Mouse (Mus musculus): Measurements from ENCODE around the gene Slc1a3. TPM values are rescaled to one million over a fixed set of nuclear protein-coding genes. Genes with fewer than 3 reads are reported as not detected.

Slc1a3 gene
- total RNA-seq, 2 experiments from 2014 or later: 0.08 to 0.67 TPM

DNA sequence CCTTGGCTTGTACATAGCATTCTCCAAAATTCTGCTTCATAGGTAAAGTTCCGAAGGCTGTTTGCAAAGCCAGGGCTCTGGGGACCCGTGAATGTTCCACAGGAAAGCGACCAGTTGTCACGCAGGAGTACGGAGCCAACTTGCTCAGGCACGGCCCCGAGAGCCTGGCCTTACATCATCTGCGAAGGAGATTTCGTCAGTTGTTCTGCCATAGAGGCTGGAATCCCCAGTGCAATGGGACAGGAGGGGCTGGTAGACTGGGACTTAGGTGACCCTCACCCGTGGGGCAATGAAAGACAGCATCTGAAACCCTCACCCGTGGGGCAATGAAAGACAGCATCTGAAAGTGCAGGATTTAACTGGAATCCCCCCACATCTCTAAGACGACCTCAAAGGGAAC, 94.3 kb downstream of the Slc1a3 start:
- no peak for ATAC-seq (replicated peaks; ENCODE audit: poor library complexity)

DNA sequence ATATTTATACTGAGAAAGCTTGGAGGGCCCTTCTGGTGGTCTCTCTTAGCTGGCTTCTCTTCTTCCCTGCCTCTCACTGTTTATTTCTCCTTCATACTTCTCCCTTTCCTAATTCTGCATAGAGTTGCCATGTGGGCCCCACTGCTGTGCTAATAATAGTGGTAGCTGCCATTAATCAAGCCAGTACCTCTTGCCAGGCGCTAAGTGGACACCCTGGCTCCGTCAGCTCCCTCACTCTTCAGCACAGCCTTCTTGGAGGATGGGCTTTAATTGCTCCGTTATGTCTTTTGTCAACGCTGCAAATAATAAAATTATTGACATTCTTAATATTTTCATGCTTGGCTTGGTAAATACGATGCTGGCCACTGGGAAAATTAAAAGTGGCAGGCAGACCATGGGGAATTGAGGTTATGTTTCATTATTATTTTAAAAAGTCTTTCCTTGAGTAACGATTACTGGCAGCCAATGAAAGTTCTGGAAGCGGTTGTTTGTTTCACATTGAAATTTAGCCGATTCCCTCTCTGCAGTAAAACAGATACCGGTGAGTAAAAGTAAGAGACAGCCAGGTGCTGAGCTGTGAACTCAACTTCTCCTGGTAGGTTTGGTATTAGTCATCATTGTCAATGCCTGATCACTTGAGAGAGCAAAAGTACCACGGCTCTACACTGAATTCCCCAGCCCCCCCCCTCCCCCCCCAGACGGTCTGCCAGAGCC, 94.9 kb downstream of the Slc1a3 start:
- no peak for ATAC-seq (replicated peaks; ENCODE audit: poor library complexity)

DNA sequence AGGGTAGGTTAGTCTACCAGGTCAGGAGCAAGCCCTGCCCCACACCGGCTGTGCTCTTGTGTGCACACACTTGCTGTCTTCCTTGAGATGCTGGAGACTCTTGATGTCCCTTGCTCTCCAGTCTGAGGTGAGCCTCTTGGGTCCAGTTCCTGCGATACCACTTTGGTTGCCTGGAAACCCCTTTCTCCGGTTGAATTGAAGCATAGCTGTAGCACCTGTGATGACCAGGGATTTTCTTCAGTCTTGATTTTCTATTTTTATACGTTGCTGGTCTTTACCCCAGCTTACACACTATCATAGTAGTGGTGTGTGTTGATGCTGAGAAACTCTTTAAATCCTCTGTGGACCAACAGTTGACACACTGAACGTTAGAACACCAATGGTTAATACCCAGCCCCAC, 95.9 kb downstream of the Slc1a3 start:
- no peak for ATAC-seq (replicated peaks; ENCODE audit: poor library complexity)

DNA sequence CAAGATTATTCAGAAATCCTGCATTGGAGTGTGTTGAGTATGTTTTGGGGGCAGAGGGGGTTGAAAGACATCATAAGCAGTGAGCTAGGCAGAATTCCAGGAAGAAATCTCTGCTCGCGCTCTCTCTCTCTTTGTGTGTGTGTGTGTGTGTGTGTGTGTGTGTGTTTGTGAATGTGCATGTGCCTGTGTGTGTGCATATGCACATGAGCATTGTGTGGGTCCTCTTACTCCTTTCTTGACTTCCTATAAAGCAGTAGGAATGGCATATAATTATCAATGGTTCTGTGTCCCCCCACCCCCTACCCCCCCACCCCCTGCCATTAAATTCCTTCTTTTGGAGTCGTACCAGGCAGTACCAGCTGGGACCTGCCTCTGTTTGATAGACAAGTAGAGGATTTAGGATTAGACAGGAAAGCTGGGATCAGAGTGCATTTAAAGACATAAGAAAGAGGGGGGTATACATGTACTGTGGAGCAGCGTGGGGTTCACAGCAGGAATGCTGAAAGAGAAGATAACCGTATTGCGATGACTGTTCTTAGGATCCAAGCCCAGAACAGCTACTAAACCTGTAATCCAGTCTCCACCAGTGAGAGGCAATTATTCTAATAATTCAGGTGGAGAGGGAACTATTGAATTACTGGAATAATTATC, 104.9 kb downstream of the Slc1a3 start:
- ATAC-seq (replicated peaks; ENCODE audit: poor library complexity): no peak

DNA sequence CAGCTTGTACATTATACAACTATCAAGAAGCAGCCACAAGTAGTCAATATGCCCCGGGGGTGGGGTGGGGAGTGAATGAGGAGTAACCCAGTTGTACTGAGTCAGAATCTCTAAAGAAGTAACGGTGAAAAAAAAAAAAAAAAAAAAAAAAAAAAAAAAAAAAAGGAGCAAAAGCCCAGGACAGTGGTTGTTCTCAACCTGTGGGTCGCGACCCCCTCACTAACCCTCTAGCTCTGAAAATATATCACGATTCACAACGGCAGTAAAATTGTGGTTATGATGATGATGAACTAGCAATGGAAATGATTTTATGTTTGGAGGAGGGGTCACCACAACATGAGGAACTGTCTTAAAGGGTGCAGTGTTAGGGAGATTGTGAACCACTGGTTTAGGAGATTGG, 108.2 kb downstream of the Slc1a3 start:
- no peak for ATAC-seq (replicated peaks; ENCODE audit: poor library complexity)

DNA sequence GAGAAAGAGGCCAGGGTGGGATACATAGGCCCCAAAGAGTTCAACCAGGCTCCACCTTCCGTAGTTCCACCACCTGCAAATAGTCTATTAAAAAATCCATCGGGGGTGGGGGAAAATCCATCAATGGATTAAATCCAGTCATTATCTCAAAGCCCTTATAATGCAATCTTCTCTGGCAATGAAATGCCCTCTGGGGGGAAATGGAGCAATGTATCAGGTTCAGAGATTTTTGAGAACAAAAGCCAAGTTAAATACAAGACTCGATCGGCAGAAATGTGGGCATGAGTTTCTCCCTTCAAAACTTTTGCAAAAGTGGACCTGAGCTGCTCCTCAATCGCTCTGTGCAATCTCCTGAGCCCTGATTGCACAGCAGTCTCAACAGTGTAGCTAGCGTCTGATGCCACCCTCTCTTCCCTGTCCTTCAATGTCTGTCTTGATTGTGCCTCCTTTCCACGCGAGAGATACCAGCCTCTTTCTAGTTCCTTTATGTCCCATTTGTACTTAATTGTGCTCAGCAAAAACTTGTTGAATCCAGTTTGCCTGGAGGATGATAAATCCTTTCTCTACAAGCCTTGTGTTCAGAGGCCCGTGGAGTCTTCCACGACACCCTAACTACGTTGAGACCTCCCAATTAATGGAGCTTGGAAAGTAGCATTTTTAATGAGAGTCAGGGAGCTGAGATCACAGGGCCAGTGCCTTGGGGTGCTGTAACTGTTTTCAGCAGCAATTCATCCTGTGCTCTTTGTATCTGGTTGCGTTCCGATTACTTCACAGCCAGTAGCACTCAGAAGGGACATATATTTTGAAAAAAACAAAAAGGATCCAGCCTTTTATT, 109.0 kb downstream of the Slc1a3 start:
- no peak for ATAC-seq (replicated peaks; ENCODE audit: poor library complexity)

DNA sequence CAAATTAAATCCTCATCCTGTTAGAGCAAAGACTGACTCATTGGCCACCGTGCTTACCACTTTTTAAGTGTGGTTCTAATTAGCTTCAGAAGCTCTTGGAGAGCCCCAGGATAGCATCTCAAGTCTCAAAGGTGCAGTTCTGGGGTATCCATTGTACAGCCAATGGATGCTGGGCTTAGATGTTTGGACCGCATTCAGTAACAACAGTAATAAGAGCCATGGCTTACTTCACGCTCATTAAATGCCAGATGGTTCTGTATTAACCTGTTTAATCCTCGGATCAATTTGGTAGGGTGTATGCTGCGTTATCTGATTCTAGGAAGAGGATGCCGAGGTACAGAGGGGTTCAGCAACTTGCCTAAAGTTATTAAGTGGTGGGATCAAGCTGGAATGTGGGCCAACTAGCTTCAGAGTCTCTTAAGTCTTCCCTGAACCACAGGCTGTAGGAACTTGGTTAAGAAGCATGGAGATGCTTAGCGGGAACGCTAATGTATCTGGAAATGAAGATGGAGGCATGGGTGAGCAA, 114.1 kb downstream of the Slc1a3 start:
- no peak for ATAC-seq (replicated peaks; ENCODE audit: poor library complexity)

DNA sequence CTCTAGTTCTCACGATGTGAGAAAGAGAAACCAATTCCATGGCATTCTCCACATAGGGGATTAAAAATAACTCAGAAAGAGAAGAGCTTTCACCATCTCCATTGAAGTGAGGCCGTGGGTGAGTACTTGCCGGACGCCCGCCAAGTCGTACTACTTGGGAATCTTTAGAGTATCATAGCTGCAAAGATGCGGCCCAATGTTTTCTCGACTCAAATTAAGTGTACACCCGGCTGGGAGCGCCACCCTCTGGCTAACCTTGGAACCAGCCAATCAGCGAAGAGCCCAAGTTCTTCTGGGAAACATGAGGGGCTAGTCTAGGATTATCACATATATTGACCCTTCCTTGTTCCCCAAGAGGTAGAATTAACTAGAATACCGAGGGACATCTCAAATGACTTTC, 115.3 kb downstream of the Slc1a3 start:
- ATAC-seq (replicated peaks; ENCODE audit: poor library complexity): no peak

DNA sequence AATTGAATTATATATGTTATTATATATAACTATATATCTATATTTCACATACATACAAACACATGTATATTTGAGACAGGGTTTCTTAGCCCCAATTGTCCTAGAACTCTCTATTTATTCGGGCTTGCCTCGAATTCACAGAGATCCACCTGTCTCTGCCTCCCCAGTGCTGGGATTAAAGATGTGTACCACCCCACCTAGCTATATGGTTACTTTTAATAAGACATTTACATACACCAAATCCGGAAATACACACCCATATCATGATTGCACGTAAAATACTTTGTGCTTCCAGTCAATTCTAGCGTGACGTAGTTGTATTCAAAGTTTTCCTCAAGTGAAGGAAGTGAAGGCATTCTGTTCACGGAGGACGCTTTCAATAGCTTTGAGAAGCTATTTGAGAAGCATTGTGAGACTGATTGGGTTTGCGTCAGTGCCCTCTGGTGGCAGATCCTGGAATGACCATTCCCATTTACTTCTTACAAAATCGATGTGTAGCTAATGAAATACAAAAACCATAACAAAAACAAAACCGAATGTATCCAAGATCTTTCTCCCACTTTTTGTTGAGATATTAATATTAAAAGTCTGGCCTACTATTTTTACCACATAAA, 121.0 kb downstream of the Slc1a3 start:
- peak; percentile 95 for ATAC-seq (replicated peaks; ENCODE audit: poor library complexity)

DNA sequence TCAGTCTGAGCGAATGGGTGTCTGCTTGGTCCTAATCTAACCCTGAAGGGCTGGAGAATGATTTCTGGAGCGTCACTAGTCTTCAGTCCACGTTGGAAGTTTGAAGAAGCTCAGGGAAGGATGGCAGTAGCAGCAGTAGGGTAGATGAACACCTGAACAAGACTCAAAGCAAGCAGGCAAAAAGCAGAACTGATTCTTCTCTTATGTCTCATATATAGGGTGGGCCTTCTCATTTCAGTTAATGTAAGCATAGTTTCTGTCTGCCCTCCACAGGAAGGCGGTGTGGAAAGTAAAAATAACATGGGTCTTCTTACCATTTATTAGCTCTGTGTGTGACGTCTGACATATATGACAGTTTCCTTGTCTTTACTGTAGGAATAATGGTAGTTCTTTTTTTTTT, 122.5 kb downstream of the Slc1a3 start:
- ATAC-seq (replicated peaks; ENCODE audit: poor library complexity): peak; percentile 46; the same call in 1 of the 2 replicates

DNA sequence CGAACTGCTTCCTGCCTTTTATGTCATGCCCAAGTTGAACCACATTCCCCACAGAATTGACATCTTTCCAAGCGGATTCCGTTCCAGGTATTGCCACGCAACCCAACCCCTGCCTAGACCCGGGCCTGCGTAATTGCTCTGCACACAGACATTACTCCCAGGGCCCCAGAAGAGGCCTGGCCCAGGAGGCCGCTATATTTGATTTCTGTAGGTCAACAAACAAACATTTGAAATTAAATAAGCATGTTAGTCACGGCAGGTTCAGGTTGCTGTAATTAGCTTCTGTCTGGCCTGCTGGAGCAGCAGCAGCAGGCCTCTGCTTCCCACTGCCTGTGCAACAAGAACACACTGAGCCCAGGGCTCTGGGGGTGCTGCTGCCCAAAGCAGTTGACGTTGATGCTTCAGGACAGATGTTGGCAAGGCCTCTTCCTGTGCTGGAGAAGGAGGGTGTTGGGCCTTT, 123.7 kb downstream of the Slc1a3 start:
- ATAC-seq (replicated peaks; ENCODE audit: poor library complexity): no peak

Other genes starting within 250 kb of the Slc1a3 start
- gene Gm2310, start 190.8 kb downstream of the Slc1a3 start, total RNA-seq (2015): not detected in 2 replicates
- gene Gm2310, start 190.8 kb downstream of the Slc1a3 start, total RNA-seq (2017): not detected in 2 replicates

All from megakaryocyte progenitor cell, adult 5-6 weeks (primary cell).